Mouse (Mus musculus): Measurements from ENCODE around the gene Gabrg3. TPM values are rescaled to one million over a fixed set of nuclear protein-coding genes. Genes with fewer than 3 reads are reported as not detected.

The Gabrg3 gene
- polyA plus RNA-seq, 1 experiment from 2014 or later, result 0.43 TPM

GRCm38 (mm10) chr7:57384112-57384511, 2.9 kb downstream of the Gabrg3 start:
- no peak for ATAC-seq (replicated peaks; ENCODE audit: low FRiP score)
- no peak for DNase-seq (ENCODE audit: low spot score)

DNA sequence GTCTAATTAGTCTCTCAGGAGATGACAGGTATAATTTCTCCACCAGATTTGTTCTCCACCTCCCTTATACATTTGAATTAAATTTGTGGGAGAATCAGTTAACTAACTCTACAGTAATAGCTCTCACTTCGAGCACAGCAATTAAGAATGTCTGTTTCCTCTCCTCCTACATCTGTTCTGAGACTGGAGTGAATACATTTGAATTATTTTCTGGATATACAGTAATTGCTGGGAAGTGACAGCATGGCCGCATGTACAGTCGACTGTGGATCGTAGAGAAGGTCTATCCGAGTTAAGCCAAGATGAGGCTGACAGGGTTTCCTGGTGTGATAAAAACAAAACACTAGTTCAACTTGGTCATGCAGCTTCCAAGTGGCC, 21.0 kb downstream of the Gabrg3 start:
- Histone ChIP-seq H3K4me2 (no peak overlapping the region), H3K9ac (ENCODE audit: low read depth, low read length) (no peak overlapping the region), H3K36me3 (ENCODE audit: control insufficient read depth, insufficient read depth, low read length) (no peaks in the 10 kb centered on the region), H3K27me3 (replicated peaks; ENCODE audit: control insufficient read depth, insufficient read depth, low read length) (no peaks in the 10 kb centered on the region), H3K4me3 (ENCODE audit: low read depth, low read length) (no peak overlapping the region), H3K27ac (ENCODE audit: low read depth, low read length) (no peak overlapping the region), H3K4me1 (replicated peaks; ENCODE audit: control insufficient read depth, insufficient read depth, low read length) (no peaks in the 10 kb centered on the region), H3K9me3 (ENCODE audit: control insufficient read depth, low read length) (no peaks in the 10 kb centered on the region)
- WGBS, result 78% methylated on average over 5 of the region's 5 CpGs
- ATAC-seq (replicated peaks; ENCODE audit: low FRiP score) (no peak), DNase-seq (ENCODE audit: low spot score) (no peak)

More at GRCm38 (mm10) chr7:57384112-57384511, 2.9 kb downstream of the Gabrg3 start:
- Histone ChIP-seq H3K27me3 (replicated peaks; ENCODE audit: control insufficient read depth, insufficient read depth, low read length) (peaks cover 23% of the 10 kb centered on the region), H3K9me3 (ENCODE audit: control insufficient read depth, low read length) (no peaks in the 10 kb centered on the region), H3K4me2 (no peak overlapping the region), H3K36me3 (ENCODE audit: control insufficient read depth, insufficient read depth, low read length) (no peaks in the 10 kb centered on the region), H3K9ac (ENCODE audit: low read depth, low read length) (no peak overlapping the region), H3K27ac (ENCODE audit: low read depth, low read length) (no peak overlapping the region), H3K4me1 (replicated peaks; ENCODE audit: control insufficient read depth, insufficient read depth, low read length) (no peaks in the 10 kb centered on the region), H3K4me3 (ENCODE audit: low read depth, low read length) (no peak overlapping the region)
- WGBS, result 25% methylated on average over 4 of the region's 4 CpGs

DNA sequence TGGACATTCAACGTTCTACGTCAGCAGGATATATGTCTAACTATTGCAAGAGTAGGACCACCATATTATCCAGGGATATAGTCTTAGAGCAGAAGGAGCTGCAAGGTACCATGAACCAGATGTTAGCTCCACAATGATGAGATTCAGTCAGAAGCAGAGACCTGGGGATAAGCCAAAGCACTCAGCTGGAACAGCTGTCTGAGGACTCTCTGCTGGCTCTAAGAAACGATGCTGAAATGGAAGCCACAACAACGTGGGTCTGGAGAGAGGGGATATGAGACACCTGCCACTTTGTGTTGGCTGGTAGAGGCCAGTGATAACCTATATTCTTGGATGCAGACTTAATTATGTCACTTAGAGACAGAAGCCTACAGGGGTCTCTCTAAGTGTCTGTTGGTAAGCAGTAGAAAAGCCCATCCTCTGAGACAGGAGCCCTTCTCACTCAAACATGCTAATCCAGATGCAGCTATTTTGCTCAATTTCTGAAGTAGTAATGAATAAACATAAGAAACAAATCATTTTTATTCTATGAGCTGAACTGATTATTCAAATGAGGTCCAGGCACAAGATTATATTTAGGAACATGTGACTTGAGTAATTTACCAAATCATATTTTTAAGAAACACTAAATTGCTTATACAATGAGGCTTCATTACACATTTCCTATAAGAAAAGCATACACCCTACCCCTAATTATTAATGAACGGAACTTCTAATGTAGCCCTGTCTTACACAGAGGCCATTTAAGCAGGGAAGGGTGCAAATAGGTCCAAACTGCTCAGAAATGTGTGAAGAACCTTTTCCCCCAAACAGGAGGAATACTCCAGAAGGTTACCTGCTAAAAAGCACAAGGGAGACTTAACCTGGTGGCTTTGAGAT, 21.6 kb downstream of the Gabrg3 start:
- WGBS, result 74% methylated on average over 5 of the region's 5 CpGs
- H3K4me2 ChIP-seq, result no peak overlapping the region
- H3K4me3 ChIP-seq (ENCODE audit: low read depth, low read length), result no peak overlapping the region
- H3K9me3 ChIP-seq (ENCODE audit: control insufficient read depth, low read length), result no peaks in the 10 kb centered on the region
- DNase-seq (ENCODE audit: low spot score) (no peak), ATAC-seq (replicated peaks; ENCODE audit: low FRiP score) (no peak)
- H3K9ac ChIP-seq (ENCODE audit: low read depth, low read length), result no peak overlapping the region
- no peaks in the 10 kb centered on the region for H3K36me3 ChIP-seq (ENCODE audit: control insufficient read depth, insufficient read depth, low read length)
- no peaks in the 10 kb centered on the region for H3K27me3 ChIP-seq (replicated peaks; ENCODE audit: control insufficient read depth, insufficient read depth, low read length)
- H3K27ac ChIP-seq (ENCODE audit: low read depth, low read length), result no peak overlapping the region
- H3K4me1 ChIP-seq (replicated peaks; ENCODE audit: control insufficient read depth, insufficient read depth, low read length), result no peaks in the 10 kb centered on the region

DNA sequence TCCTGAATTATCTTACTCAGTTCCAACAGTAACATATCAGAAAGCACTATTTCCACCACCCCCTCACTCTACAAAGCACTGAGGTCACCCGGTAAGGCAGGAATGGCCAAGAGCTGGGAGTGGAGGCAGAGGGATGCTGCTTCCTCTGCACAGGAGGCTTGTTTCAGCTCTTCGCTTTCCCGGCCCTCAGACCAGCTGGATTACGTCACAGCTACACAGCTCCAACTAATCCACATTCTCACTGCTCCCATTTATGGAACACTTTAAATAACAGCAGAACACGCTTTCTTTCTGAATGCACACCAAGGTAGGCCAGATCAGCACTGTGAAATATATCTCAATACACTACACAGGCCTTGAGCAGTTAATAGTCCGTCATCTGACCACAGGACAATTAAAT, 23.2 kb downstream of the Gabrg3 start:
- Histone ChIP-seq H3K4me3 (ENCODE audit: low read depth, low read length) (no peak overlapping the region), H3K36me3 (ENCODE audit: control insufficient read depth, insufficient read depth, low read length) (no peaks in the 10 kb centered on the region), H3K4me1 (replicated peaks; ENCODE audit: control insufficient read depth, insufficient read depth, low read length) (no peaks in the 10 kb centered on the region), H3K9ac (ENCODE audit: low read depth, low read length) (no peak overlapping the region), H3K4me2 (no peak overlapping the region), H3K27ac (ENCODE audit: low read depth, low read length) (no peak overlapping the region), H3K9me3 (ENCODE audit: control insufficient read depth, low read length) (no peaks in the 10 kb centered on the region), H3K27me3 (replicated peaks; ENCODE audit: control insufficient read depth, insufficient read depth, low read length) (no peaks in the 10 kb centered on the region)
- DNase-seq (ENCODE audit: low spot score), result no peak
- WGBS, result 76% methylated on average over 6 of the region's 6 CpGs
- ATAC-seq (replicated peaks; ENCODE audit: low FRiP score), result no peak

- WGBS, result 71% methylated on average over 6 of the region's 6 CpGs
- Histone ChIP-seq H3K9me3 (ENCODE audit: control insufficient read depth, low read length) (no peaks in the 10 kb centered on the region), H3K36me3 (ENCODE audit: control insufficient read depth, insufficient read depth, low read length) (no peaks in the 10 kb centered on the region), H3K9ac (ENCODE audit: low read depth, low read length) (no peak overlapping the region), H3K27me3 (replicated peaks; ENCODE audit: control insufficient read depth, insufficient read depth, low read length) (no peaks in the 10 kb centered on the region), H3K4me2 (no peak overlapping the region), H3K4me1 (replicated peaks; ENCODE audit: control insufficient read depth, insufficient read depth, low read length) (no peaks in the 10 kb centered on the region), H3K27ac (ENCODE audit: low read depth, low read length) (no peak overlapping the region), H3K4me3 (ENCODE audit: low read depth, low read length) (no peak overlapping the region)
- ATAC-seq (replicated peaks; ENCODE audit: low FRiP score) (no peak), DNase-seq (ENCODE audit: low spot score) (no peak)
Observed at GRCm38 (mm10) chr7:57357871-57358540, 29.0 kb downstream of the Gabrg3 start.

DNA sequence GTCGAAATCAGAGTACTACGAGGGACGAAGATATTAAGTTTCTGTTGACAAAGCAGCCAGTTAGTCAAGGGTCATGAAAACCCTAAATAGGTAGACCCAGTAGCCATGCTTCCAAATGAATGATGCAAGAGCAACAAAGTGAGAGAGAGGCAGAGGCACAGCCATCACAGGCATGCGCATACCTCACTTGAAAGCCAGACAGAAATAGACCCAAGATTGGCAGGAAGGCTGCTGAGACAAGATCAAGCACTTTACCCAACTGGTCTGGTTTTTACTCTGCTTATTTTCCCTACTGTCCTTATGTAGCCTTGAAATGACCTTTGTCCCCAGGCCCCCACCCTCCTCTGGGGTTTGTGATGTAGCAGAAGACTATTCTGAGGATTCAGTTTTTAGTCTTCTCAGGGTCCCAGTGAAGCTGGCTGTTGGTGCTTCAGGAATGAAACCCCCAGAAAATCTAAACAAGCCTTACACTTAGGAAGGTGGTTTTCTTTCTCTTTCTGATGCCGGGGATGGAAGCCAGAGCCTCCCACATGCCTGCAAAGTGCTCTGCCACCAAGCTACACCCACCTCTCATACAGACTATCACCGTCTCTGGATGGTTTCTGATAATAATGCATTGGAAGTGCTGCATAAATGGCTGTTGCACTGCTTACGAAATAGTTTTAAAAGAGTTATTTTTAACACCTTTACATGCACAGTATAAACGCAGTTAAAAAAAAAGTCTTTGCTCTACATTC, 30.3 kb downstream of the Gabrg3 start:
- no peak overlapping the region for H3K4me3 ChIP-seq (ENCODE audit: low read depth, low read length)
- no peaks in the 10 kb centered on the region for H3K27me3 ChIP-seq (replicated peaks; ENCODE audit: control insufficient read depth, insufficient read depth, low read length)
- H3K36me3 ChIP-seq (ENCODE audit: control insufficient read depth, insufficient read depth, low read length), result no peaks in the 10 kb centered on the region
- no peak for DNase-seq (ENCODE audit: low spot score)
- H3K9ac ChIP-seq (ENCODE audit: low read depth, low read length), result no peak overlapping the region
- ATAC-seq (replicated peaks; ENCODE audit: low FRiP score), result no peak
- H3K9me3 ChIP-seq (ENCODE audit: control insufficient read depth, low read length), result no peaks in the 10 kb centered on the region
- no peak overlapping the region for H3K4me2 ChIP-seq
- 80% methylated on average over 8 of the region's 8 CpGs for WGBS
- H3K4me1 ChIP-seq (replicated peaks; ENCODE audit: control insufficient read depth, insufficient read depth, low read length), result no peaks in the 10 kb centered on the region
- no peak overlapping the region for H3K27ac ChIP-seq (ENCODE audit: low read depth, low read length)

DNA sequence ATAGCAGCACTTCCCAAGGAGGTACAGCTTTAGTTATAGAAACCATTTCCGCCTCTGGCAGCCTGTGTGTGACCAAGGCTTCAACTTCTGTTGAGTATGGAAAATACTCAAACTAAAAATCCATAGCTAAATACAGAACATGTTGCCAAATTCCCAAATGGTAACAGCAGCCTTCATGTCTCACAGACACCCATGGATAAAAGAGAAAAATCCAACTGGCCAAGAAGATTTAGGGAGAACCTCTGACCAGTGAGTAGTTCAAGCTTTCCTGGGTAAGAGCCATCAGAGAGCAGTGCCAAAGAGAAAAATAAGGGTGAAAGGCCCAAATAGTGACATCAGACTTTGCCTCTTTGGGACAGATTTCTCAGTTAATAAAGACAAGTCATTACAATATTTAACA, 38.2 kb downstream of the Gabrg3 start:
- Histone ChIP-seq H3K4me2 (no peak overlapping the region), H3K9me3 (ENCODE audit: control insufficient read depth, low read length) (no peaks in the 10 kb centered on the region), H3K36me3 (ENCODE audit: control insufficient read depth, insufficient read depth, low read length) (no peaks in the 10 kb centered on the region), H3K27ac (ENCODE audit: low read depth, low read length) (no peak overlapping the region), H3K27me3 (replicated peaks; ENCODE audit: control insufficient read depth, insufficient read depth, low read length) (no peaks in the 10 kb centered on the region), H3K4me1 (replicated peaks; ENCODE audit: control insufficient read depth, insufficient read depth, low read length) (no peaks in the 10 kb centered on the region), H3K9ac (ENCODE audit: low read depth, low read length) (no peak overlapping the region), H3K4me3 (ENCODE audit: low read depth, low read length) (no peak overlapping the region)
- WGBS, result 74% methylated on average over 1 of the region's 1 CpGs
- DNase-seq (ENCODE audit: low spot score) (no peak), ATAC-seq (replicated peaks; ENCODE audit: low FRiP score) (no peak)

- H3K4me1 ChIP-seq (replicated peaks; ENCODE audit: control insufficient read depth, insufficient read depth, low read length), result no peaks in the 10 kb centered on the region
- no peaks in the 10 kb centered on the region for H3K9me3 ChIP-seq (ENCODE audit: control insufficient read depth, low read length)
- no peak overlapping the region for H3K9ac ChIP-seq (ENCODE audit: low read depth, low read length)
- no peak overlapping the region for H3K4me3 ChIP-seq (ENCODE audit: low read depth, low read length)
- 75% methylated on average over 8 of the region's 8 CpGs for WGBS
- H3K27ac ChIP-seq (ENCODE audit: low read depth, low read length), result no peak overlapping the region
- no peak overlapping the region for H3K4me2 ChIP-seq
- no peaks in the 10 kb centered on the region for H3K36me3 ChIP-seq (ENCODE audit: control insufficient read depth, insufficient read depth, low read length)
- DNase-seq (ENCODE audit: low spot score) (no peak), ATAC-seq (replicated peaks; ENCODE audit: low FRiP score) (no peak)
- no peaks in the 10 kb centered on the region for H3K27me3 ChIP-seq (replicated peaks; ENCODE audit: control insufficient read depth, insufficient read depth, low read length)
Observed at GRCm38 (mm10) chr7:57341910-57342309, 45.1 kb downstream of the Gabrg3 start.

Measured in liver, embryonic 11.5 days (tissue).